Mouse (Mus musculus): ENCODE data around the gene Emsy. TPM values are rescaled to one million over a fixed set of nuclear protein-coding genes. Genes with fewer than 3 reads are reported as not detected.

The Emsy gene
- total RNA-seq, 4 experiments from 2014 or later: 29.7 to 43.5 (median 36.3) TPM

DNA sequence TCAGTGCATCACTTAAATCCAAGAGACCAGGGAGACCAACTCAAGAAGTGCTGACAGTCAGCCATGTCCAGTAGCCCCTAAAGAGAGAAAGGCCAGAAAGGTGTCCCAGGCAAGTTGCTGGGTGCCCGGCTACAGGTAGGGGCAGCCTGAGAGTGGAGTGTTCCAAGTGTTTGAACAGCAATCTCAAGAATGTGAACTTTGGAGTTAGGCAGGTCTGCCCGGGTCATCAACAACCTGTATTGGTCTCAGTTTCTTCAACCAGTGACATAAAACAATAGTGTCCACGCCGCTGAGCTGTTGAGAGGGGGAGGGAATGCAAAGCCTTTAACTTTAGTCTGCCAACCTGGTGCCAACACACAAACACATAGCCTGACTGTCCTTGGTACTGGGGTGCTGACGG, 115.0 kb downstream of the Emsy start:
- DNase-seq: no peak

GRCm38 (mm10) chr7:98540879-98541278, 115.7 kb downstream of the Emsy start:
- DNase-seq: no peak

DNA sequence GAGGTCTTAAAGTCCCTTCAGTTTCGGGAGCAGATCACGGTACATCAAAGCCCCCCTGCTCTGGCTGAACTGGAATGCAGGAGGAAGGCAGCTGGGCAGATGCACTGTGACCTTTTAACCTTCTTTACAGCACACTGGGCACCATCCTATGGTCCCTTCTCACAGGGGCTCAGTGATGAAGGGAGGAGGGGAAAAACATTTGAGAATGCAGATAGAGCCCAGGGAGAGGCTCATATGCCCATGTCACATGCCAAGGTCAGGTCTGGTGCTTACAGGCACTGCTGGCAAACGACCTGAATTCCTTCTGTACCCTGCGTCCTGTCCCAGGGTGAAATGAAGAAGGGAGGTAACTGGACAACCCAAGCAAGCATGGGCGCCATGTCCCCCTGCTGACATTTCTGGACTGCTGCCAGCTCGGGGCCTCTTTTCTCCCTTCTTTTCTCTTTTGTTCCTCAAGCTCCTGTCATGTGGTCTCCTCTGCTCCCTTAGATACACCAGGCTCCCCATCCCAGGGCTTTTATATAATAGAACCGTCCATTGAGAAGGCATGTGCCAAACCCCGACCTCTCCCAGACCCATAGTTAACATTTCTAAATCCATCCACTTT, 118.5 kb downstream of the Emsy start:
- no peak for DNase-seq

DNA sequence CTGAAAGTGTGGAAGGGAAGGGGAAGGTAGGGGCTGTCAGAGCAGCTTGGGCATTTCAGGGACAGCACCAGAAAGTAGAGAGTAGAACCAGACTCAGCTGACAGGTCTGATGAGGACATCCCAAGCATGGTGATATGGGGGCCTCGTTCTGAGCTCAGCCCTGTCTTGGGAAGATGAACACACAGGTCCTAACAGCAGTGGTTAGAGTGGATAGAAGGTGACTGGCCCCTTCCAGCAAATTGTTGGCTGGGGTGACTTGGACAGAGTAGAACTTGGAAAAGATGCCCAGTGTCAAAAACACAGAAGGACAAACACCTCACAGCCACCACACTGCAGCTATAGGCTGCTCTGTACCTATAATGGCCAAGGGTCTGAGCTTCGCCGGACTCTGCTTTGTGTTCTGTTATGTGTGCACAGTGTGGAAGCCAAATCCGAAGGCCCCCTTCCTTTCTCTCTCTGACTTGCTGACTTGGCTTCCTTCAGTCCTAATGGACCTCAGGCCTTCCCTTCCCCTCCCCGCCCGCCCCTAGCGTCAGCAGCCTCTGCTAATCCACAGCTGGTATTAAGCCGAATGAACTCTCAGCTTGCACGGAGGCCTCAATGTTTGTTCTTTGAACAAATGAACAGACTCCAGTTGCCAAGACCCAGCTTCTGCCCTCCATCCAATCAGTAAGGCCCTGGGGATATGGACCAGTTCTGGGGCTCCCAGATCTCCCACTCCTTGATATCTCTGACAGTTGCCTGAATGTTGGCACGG, 119.2 kb downstream of the Emsy start:
- no peak for DNase-seq

Other genes with a start within 250 kb of the Emsy start
- gene Gucy2d, start 216.4 kb downstream of the Emsy start, total RNA-seq (2022): not detected
- gene Lrrc32, start 167.5 kb downstream of the Emsy start, total RNA-seq (2022): 10 to 100 TPM; 17.4 to 34.0 (median 28.1) TPM
- gene Thap12, start 46.3 kb upstream of the Emsy start, total RNA-seq (2022): 10 to 100 TPM; 62.2 to 74.9 (median 66.0) TPM
- gene Wnt11, start 178.3 kb upstream of the Emsy start, total RNA-seq (2022): 1 to 10 TPM in 3 of 4 experiments, under 1 TPM in 1; 0.59 to 1.5 (median 1.2) TPM

All from adrenal gland, adult 8-10 months (tissue).